Mouse (Mus musculus): ENCODE data around the gene Shmt1.

Gene Shmt1

DNA sequence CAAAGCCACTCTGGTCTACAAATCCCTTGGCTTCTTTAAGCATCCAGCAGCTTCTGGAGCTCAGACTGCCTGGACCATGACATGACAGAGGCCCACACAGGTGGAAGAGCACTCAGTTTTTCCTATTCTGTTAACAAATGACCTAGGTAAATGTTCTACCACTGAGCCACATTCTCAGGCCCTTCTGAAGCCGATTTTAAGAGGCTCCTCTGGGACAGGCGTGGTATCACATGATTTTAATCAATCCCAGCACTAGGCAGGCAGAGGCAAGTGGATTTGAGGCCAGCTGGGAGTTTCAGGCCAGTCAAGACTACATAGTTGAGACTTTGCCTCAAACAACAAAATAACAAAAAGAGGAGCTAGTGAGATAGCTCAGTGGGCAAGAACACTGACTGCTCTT lies 21.0 kb downstream of the Shmt1 start:
- DNase-seq = no peak

DNA sequence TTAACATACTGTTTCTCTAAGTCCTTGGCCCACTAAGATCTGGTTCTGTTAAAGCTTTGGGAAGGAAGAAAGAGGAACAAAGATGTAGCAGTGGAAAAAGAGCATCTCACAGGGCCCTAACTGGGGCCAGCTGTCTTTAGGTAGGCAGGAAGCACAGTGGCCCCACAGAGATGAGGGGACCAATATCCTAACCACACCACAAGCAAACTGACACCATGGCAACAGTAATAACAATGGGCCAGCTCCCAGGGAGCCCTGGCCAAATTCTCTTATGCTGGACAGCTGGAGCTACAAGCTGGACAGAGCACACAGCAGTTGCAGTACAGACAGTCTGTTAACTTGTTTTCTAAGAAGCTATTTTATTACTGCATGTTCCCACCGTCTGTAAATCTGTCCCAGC lies 23.9 kb downstream of the Shmt1 start:
- DNase-seq = no peak

GRCm38 (mm10) chr11:60784179-60784922 lies 27.2 kb downstream of the Shmt1 start:
- no peak for DNase-seq

DNA sequence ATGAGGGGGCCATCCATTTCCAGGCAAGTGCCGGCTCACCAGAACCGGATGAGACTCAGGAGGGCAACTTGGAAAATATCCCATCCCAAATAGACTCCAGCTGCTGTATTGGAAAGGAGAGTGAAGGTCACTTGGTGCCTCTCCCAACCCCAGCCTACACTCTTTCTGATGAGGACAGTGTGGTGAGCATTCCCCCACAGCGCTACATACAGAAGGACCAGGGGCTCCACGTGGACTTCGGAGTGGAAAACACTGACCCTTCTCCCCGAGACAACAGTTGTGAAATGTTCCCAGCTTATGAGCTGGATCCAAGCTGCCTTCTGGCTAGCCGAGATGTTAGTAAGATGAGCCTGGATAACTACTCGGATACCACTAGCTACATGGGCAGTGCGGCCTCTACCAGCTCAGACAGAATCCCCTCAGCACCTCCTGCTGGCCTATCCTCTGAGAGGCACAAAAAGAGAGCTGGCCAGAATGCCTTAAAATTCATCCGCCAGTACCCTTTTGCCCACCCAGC lies 31.8 kb downstream of the Shmt1 start:
- DNase-seq = peak in 1 of 2 experiments; percentile 22

DNA sequence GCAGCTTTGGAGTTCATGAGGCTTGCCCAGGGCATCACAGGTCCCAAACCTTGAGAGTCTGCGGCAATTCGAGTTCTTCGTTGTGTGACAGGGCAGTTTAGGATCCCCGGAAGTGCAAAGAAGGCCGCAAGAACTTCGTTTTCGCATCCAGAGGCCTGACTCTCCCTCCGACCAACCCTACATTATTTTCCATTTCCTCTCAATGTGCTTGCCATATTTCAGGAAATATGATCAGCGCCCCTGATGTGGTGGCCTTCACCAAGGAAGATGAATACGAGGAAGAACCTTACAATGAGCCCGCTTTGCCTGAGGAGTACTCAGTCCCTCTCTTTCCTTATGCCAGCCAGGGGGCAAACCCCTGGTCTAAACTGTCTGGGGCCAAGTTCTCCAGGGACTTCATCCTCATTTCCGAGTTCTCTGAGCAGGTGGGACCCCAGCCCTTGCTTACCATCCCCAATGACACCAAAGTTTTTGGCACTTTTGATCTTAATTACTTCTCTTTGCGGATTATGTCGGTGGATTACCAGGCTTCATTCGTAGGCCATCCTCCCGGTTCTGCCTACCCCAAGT lies 33.6 kb downstream of the Shmt1 start:
- DNase-seq = no peak

GRCm38 (mm10) chr11:60776829-60777740 lies 34.4 kb downstream of the Shmt1 start, which contains the start of the genes Top3a and Smcr8:
Gene Top3a (minus strand): TSS chr11:60777365.
Gene Smcr8 (plus strand): TSS chr11:60777524.
- peak; percentile 89 to 93 for DNase-seq

- no peak for DNase-seq
Observed at GRCm38 (mm10) chr11:60776107-60776828, 35.2 kb downstream of the Shmt1 start.

DNA sequence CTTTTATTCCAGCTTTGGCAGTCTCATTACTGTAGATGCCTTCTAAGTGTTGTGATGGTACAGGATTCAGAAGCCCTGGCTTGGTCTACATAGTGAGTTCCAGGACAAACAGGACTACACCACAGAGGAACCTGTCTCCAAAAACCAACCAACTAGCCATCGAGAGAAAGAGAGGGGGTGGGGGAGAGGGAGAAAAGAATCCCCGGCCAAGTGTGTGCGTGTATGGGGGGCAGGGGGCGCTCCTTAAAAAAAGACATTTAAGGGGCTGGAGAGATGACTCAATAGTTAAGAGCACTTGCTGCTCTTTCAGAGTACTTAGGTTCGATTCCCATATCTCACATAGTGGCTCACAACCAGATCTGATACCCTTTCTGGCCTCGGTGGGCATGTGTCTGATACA lies 35.9 kb downstream of the Shmt1 start:
- DNase-seq = no peak

DNA sequence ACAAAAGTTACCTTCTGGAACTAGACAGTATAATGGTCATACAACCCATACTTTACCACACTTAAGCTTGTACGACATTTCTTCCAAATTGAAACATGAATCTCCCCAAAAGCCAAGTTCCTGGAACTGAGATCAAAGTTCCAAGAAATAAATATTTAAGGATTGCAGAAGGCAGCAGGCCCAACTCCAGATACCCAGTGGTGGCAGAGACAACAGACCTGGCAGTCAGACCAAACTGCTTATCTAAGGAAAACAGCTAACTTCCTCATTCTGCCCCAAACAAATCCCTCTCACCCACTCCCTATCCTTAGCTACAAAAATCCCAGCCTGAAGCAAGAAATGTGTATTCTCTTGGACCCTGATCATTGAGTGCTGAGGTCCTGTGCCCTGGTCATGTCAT lies 36.7 kb downstream of the Shmt1 start:
- DNase-seq = no peak

DNA sequence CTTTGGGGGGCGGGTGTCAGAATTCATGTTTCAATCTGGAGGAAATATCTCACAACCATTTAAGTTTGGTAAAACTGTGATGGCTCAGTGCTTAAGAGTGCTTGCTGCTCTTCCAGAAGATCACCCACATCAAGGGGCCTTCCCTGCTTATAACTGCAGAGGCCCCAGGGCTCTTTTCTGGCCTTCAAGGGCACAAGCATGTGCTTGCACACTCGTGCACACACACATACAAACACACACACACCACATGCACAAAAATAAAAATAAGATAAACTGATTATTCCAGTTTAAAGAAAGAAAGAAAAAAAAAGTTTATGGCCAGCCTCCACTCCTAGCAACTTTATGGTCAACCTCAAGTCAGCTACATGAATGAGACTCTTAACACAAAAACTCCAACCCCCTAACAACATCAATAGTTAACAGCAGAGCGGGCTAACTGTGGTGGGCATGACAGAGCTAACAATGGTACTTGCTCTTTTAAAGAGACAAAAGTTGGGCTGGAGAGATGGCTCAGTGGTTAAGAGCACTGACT lies 37.3 kb downstream of the Shmt1 start:
- no peak for DNase-seq

GRCm38 (mm10) chr11:60772161-60772560 lies 39.4 kb downstream of the Shmt1 start:
- DNase-seq = no peak

DNA sequence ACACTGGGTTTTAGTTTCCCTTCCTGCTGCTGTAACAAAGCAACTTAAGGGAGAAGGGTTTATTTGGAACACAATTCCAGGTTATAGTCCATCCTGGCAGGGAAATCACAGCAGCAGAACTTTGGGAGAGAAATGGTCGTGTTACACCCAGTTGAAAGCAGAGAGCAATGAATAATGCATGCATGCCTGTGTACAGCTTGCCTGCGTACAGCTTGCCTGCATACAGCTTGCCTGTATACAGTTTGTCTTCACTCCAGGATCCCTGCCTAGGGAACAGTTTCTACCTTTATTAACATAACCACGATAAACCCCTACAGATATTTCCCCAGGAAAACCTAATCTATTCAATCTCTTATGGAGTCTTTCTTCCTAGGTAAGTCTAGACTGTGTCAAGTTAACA lies 40.7 kb downstream of the Shmt1 start:
- DNase-seq = no peak

DNA sequence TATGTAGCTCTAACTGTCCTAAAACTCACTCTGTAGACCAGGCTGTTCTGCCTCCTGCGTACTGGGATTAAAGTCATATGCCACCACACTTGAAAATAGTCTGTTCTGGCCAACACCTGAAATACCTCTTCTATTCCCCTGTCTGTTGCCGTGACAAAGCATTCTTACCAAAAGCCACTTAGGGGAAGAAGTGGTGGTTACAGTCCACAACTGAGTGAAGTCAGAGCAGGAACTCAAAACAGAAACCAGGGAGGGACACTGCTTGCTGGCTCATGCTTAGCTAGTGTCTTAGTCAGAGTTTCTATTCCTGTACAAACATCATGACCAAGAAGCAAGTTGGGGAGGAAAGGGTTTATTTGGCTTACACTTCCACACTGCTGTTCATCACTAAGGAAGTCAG lies 42.2 kb downstream of the Shmt1 start:
- no peak for DNase-seq

- DNase-seq = no peak
Observed at GRCm38 (mm10) chr11:60766969-60767368, 44.5 kb downstream of the Shmt1 start.

DNA sequence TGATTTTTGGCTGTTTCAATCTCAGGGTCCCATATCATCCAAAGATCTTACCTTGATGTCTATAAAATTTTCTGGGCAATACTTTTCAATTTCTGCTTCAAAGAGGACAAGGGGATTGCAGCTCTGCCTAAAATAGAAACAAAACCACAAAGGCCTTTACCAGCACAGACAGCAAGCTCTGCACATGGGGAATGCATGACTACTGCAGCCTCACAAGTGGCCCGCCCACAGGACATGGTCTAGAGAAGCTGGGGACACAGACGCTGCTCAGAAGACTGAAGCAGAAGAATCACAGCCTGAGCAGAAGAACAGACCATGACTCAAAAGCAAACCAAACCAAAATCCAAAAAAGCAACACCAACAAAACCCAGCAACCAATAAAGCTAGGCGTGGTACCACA lies 49.8 kb downstream of the Shmt1 start:
- DNase-seq = no peak

GRCm38 (mm10) chr11:60755570-60755969 lies 55.9 kb downstream of the Shmt1 start:
- DNase-seq = no peak

DNA sequence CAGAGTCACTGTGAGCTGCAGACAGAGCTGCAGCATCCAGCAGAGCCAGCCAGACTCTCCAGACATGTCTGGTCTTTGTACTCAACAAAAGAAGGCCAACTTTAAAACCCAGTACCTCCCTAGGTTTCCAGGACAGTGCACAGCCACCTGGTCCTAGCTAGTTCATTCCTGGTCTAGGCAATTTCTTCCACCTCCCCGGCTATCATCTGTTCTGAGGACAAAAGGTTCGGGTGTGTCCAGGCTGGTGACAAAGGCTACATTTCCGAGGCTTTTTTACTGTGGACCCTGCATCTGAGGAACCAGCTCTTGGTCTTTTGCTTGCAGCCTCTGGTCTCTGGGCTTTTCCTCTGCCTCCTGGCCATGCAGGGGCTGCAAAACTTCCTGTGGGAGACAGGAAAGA lies 71.2 kb downstream of the Shmt1 start:
- DNase-seq = no peak
